Mouse (Mus musculus) heart, postnatal 0 days (tissue): ENCODE results near the gene Magi1. TPM values are rescaled to one million over a fixed set of nuclear protein-coding genes. Genes with fewer than 3 reads are reported as not detected.
A peak's percentile ranks its signal among the peaks of the same experiment; 100 is the strongest.

Experiments
- ATAC-seq: fragments of 200-750 bp; cut with Nextera tagmentation; 2 replicates; pipeline ENCODE4 v1.8.0; 2017; ENCODE audit warnings: low read depth, moderate number of reproducible peaks, moderate library complexity; ENCODE audit not compliant: insufficient read depth
- DNase-seq: peaks from one replicate; pipeline ENCODE4 v3.0.0-alpha.2; 2016; ENCODE audit warnings: low spot score
- H3K27ac ChIP-seq: fragments of 300-500 bp; sonication (generic); 2 replicates; pipeline ENCODE4 v1.5.1; 2014; ENCODE audit warnings: low read depth, mild to moderate bottlenecking
- H3K27me3 ChIP-seq: fragments of 300-500 bp; sonication (generic); 2 replicates; pipeline ENCODE4 v1.6.1; 2014; ENCODE audit warnings: low read length, mixed read lengths; ENCODE audit not compliant: control insufficient read depth, insufficient read depth
- H3K36me3 ChIP-seq: fragments of 300-500 bp; sonication (generic); replicated peaks from 2 replicates; pipeline ENCODE4 v1.6.1; 2014; ENCODE audit warnings: low read length, mixed read lengths; ENCODE audit not compliant: control insufficient read depth, insufficient read depth
- H3K4me1 ChIP-seq: fragments of 300-500 bp; sonication (generic); 2 replicates; pipeline ENCODE4 v1.6.1; 2014; ENCODE audit warnings: antibody characterized with exemption; ENCODE audit not compliant: control insufficient read depth, insufficient read depth
- H3K4me2 ChIP-seq: fragments of 300-500 bp; sonication (generic); 2 replicates; pipeline ENCODE4 v1.6.1; 2014; ENCODE audit warnings: low read depth, mild to moderate bottlenecking, low read length, moderate library complexity
- H3K4me3 ChIP-seq: fragments of 300-500 bp; sonication (generic); 2 replicates; pipeline ENCODE4 v1.5.1; 2014; ENCODE audit warnings: low read depth, low read length
- H3K9ac ChIP-seq: fragments of 300-500 bp; sonication (generic); replicated peaks from 2 replicates; pipeline ENCODE4 v1.6.1; 2014; ENCODE audit warnings: low read depth, low read length, mixed read lengths
- H3K9me3 ChIP-seq: fragments of 300-500 bp; sonication (generic); replicated peaks from 2 replicates; pipeline ENCODE4 v1.6.1; 2016; ENCODE audit warnings: low read length; ENCODE audit not compliant: control insufficient read depth
- CTCF ChIP-seq: IDR thresholded peaks from 2 replicates; pipeline ENCODE4 v1.5.1; 2016; ENCODE audit warnings: antibody characterized with exemption, control low read depth, low read depth
- EP300 ChIP-seq: IDR thresholded peaks from 2 replicates; pipeline ENCODE4 v1.6.1; 2016; ENCODE audit warnings: antibody characterized with exemption, low read depth
- WGBS: fragments of 180-500 bp; shearing (Covaris S2); extraction: QIAGEN DNeasy Blood & Tissue Kit; methylation state at CpG from one replicate; pipeline ENCODE4 v1.1.7; 2014; 5-methylcytosine and 5-hydroxymethylcytosine counted together
- polyA plus RNA-seq: library from polyadenylated mRNA; unstranded; fragments of >200 nt; fragmentation: Nextera tagmentation; extraction: Ambion mirVana; gene quantifications from 2 replicates; pipeline ENCODE4 v1.2.1, GENCODE M21; 2015
- total RNA-seq: library from RNA; depleted of rRNA; stranded (reverse); fragments of >200 nt; gene quantifications from 2 replicates; pipeline ENCODE4 v1.2.3, GENCODE M21; 2014; ENCODE audit warnings: low replicate concordance

Gene Magi1
- total and polyA plus RNA-seq, 2 experiments from 2014 or later: 4.6 to 15.3 TPM

- Histone ChIP-seq H3K27ac (no peak overlapping the region), H3K9ac (no peak overlapping the region), H3K36me3 (no peaks in the 10 kb centered on the region), H3K4me1 (peaks cover 21% of the 10 kb centered on the region), H3K27me3 (no peaks in the 10 kb centered on the region), H3K4me2 (no peak overlapping the region), H3K9me3 (no peaks in the 10 kb centered on the region), H3K4me3 (no peak overlapping the region)
- ATAC-seq: no peak
- DNase-seq: no peak
- WGBS: 67% methylated on average over 8 of the region's 8 CpGs
- TF ChIP-seq CTCF (no peak), EP300 (no peak)
These were observed 215.8 kb downstream of the Magi1 start for GRCm38 (mm10) chr6:94067741-94068450.

GRCm38 (mm10) chr6:94064832-94065231 lies 218.9 kb downstream of the Magi1 start:
- Histone ChIP-seq H3K9ac (no peak overlapping the region), H3K4me1 (peaks cover 29% of the 10 kb centered on the region), H3K36me3 (no peaks in the 10 kb centered on the region), H3K9me3 (no peaks in the 10 kb centered on the region), H3K27ac (no peak overlapping the region), H3K4me3 (no peak overlapping the region), H3K27me3 (no peaks in the 10 kb centered on the region), H3K4me2 (no peak overlapping the region)
- WGBS: 62% methylated on average over 4 of the region's 4 CpGs
- no peak for DNase-seq
- no peak for ATAC-seq
- TF ChIP-seq EP300 (no peak), CTCF (no peak)

- peak overlapping the region; percentile 31; the same call in 1 of the 2 replicates for H3K27ac ChIP-seq
- no peak overlapping the region for H3K4me3 ChIP-seq
- no peaks in the 10 kb centered on the region for H3K9me3 ChIP-seq
- no peaks in the 10 kb centered on the region for H3K27me3 ChIP-seq
- peaks cover 20% of the 10 kb centered on the region for H3K4me1 ChIP-seq
- ATAC-seq (no peak), DNase-seq (no peak)
- H3K36me3 ChIP-seq: no peaks in the 10 kb centered on the region
- H3K9ac ChIP-seq: no peak overlapping the region
- TF ChIP-seq CTCF (no peak), EP300 (no peak)
- 76% methylated on average over 4 of the region's 4 CpGs for WGBS
- no peak overlapping the region for H3K4me2 ChIP-seq
These were observed 220.2 kb downstream of the Magi1 start for GRCm38 (mm10) chr6:94063542-94063941.

GRCm38 (mm10) chr6:94061424-94061980 lies 222.2 kb downstream of the Magi1 start:
- no peaks in the 10 kb centered on the region for H3K27me3 ChIP-seq
- no peaks in the 10 kb centered on the region for H3K36me3 ChIP-seq
- no peak for TF ChIP-seq EP300
- no peak for TF ChIP-seq CTCF
- no peak overlapping the region for H3K9ac ChIP-seq
- no peak overlapping the region for H3K27ac ChIP-seq
- no peaks in the 10 kb centered on the region for H3K9me3 ChIP-seq
- H3K4me3 ChIP-seq: no peak overlapping the region
- DNase-seq (no peak), ATAC-seq (no peak)
- H3K4me2 ChIP-seq: no peak overlapping the region
- WGBS: 66% methylated on average over 8 of the region's 8 CpGs
- peaks cover 20% of the 10 kb centered on the region for H3K4me1 ChIP-seq

- H3K9ac ChIP-seq: no peak overlapping the region
- ATAC-seq (no peak), DNase-seq (no peak)
- no peak overlapping the region for H3K4me2 ChIP-seq
- no peaks in the 10 kb centered on the region for H3K27me3 ChIP-seq
- no peaks in the 10 kb centered on the region for H3K36me3 ChIP-seq
- H3K4me1 ChIP-seq: peaks cover 20% of the 10 kb centered on the region
- no peaks in the 10 kb centered on the region for H3K9me3 ChIP-seq
- H3K27ac ChIP-seq: no peak overlapping the region
- WGBS: 77% methylated on average over 7 of the region's 7 CpGs
- TF ChIP-seq CTCF (no peak), EP300 (no peak)
- no peak overlapping the region for H3K4me3 ChIP-seq
These were observed 223.0 kb downstream of the Magi1 start for GRCm38 (mm10) chr6:94060621-94061213.
